In genomic region chr10:82697305-82697898, GRCm38 (mm10) we compare ENCODE assay signal across 10 mouse cellular contexts. TPM values are rescaled to one million over a fixed set of nuclear protein-coding genes. Genes with fewer than 3 reads are reported as not detected.
DNase-seq lines count a peak whose midpoint lies in the region; ATAC-seq and TF ChIP-seq lines count a peak whose summit lies in the region.
"Had no signal": no experiment of that assay in that cellular context is flagged by ENCODE, and none has a peak within 500 bp of the region (broad histone marks: within the 10 kb centered on the region; RNA-seq: fewer than 3 reads in every experiment).

No protein-coding gene starts in this region.

- no peak overlapping the region for H3K9ac ChIP-seq in liver, adult 2 months (ENCODE audit: low read depth, low read length)
- H3K9ac ChIP-seq in liver, embryonic 11.5 days (ENCODE audit: low read depth, low read length) = no peak overlapping the region
- H3K9ac ChIP-seq in liver, embryonic 13.5 days = no peak overlapping the region
- H3K9ac ChIP-seq: embryonic facial prominence, embryonic 13.5 days had no signal

- H3K36me3 ChIP-seq in liver, adult 2 months (ENCODE audit: control insufficient read depth, insufficient read depth, low read length) = peaks cover 5% of the 10 kb centered on the region; the same call in 1 of the 2 replicates
- 0 out of 2 replicates have a peak, but pooled peaks cover 2% of the 10 kb centered on the region for H3K36me3 ChIP-seq in liver, embryonic 11.5 days (ENCODE audit: control insufficient read depth, insufficient read depth, low read length)
- H3K36me3 ChIP-seq in liver, embryonic 13.5 days = 0 out of 2 replicates have a peak, but pooled peaks cover 5% of the 10 kb centered on the region
- H3K36me3 ChIP-seq: hindbrain, embryonic 10.5 days had no signal

- no peaks in the 10 kb centered on the region for H3K9me3 ChIP-seq in liver, embryonic 11.5 days (ENCODE audit: control insufficient read depth, low read length)
- no peaks in the 10 kb centered on the region for H3K9me3 ChIP-seq in liver, embryonic 13.5 days (replicated peaks)
- H3K9me3 ChIP-seq: embryonic facial prominence, embryonic 13.5 days; hindbrain, embryonic 10.5 days; limb, embryonic 10.5 days had no signal

- WGBS in liver, adult 2 months = 80% methylated on average over 3 of the region's 3 CpGs
- WGBS in liver, embryonic 11.5 days = 66% methylated on average over 3 of the region's 3 CpGs
- 50% methylated on average over 3 of the region's 3 CpGs for WGBS in liver, embryonic 13.5 days (ENCODE audit: insufficient replicate concordance)

- H3K79me2 ChIP-seq in liver, adult 2 months (ENCODE audit: control insufficient read depth, insufficient read depth, low read length) = peaks cover 10% of the 10 kb centered on the region; the same call in 1 of the 2 replicates

- TF ChIP-seq CTCF in liver, adult 2 months (IDR thresholded peaks at IDR 0.05; ENCODE audit: low read depth, low read length) = no peak

- TF ChIP-seq POLR2A in liver, adult 2 months (IDR thresholded peaks at IDR 0.05; ENCODE audit: extremely low read depth, insufficient read depth, low read length) = no peak

- no peak overlapping the region for H3K4me2 ChIP-seq in liver, embryonic 11.5 days
- H3K4me2 ChIP-seq in liver, embryonic 13.5 days = no peak overlapping the region
- H3K4me2 ChIP-seq: embryonic facial prominence, embryonic 13.5 days had no signal

- no peak for ATAC-seq in liver, embryonic 11.5 days (replicated peaks; ENCODE audit: low FRiP score)
- no peak for ATAC-seq in liver, embryonic 13.5 days (ENCODE audit: low read depth)
- ATAC-seq in neutrophil, adult 5-6 weeks (ENCODE audit: extremely low read depth, insufficient number of reproducible peaks, low FRiP score, poor library complexity, severe bottlenecking) = peak; percentile 83

- H3K4me1 ChIP-seq in liver, adult 2 months (ENCODE audit: control insufficient read depth, insufficient read depth, low read length) = peaks cover 3% of the 10 kb centered on the region
- H3K4me1 ChIP-seq in liver, embryonic 11.5 days (replicated peaks; ENCODE audit: control insufficient read depth, insufficient read depth, low read length) = peaks cover 25% of the 10 kb centered on the region
- H3K4me1 ChIP-seq in liver, embryonic 13.5 days (replicated peaks) = peaks cover 39% of the 10 kb centered on the region

- no peak overlapping the region for H3K4me3 ChIP-seq in liver, adult 2 months (ENCODE audit: insufficient read depth, low read depth, low read length)
- H3K4me3 ChIP-seq in liver, embryonic 11.5 days (ENCODE audit: low read depth, low read length) = no peak overlapping the region
- H3K4me3 ChIP-seq in liver, embryonic 13.5 days (replicated peaks) = no peak overlapping the region
- H3K4me3 ChIP-seq: embryonic facial prominence, embryonic 13.5 days; limb, embryonic 10.5 days had no signal

- H3K27me3 ChIP-seq in liver, adult 2 months (ENCODE audit: control insufficient read depth, insufficient read depth, low read length) = no peaks in the 10 kb centered on the region
- no peaks in the 10 kb centered on the region for H3K27me3 ChIP-seq in liver, embryonic 11.5 days (replicated peaks; ENCODE audit: control insufficient read depth, insufficient read depth, low read length)
- H3K27me3 ChIP-seq in liver, embryonic 13.5 days = no peaks in the 10 kb centered on the region
- H3K27me3 ChIP-seq: embryonic facial prominence, embryonic 13.5 days had no signal

- no peak overlapping the region for H3K27ac ChIP-seq in liver, adult 2 months (replicated peaks; ENCODE audit: insufficient read depth, low read depth, low read length)
- H3K27ac ChIP-seq in liver, embryonic 11.5 days (ENCODE audit: low read depth, low read length) = no peak overlapping the region
- no peak overlapping the region for H3K27ac ChIP-seq in liver, embryonic 13.5 days
- H3K27ac ChIP-seq: embryonic facial prominence, embryonic 13.5 days; hindbrain, embryonic 10.5 days; limb, embryonic 10.5 days had no signal

- peak; percentile 55 for DNase-seq in liver, adult 2 months (ENCODE audit: extremely low read depth, low read depth, low spot score)
- DNase-seq in liver, embryonic 11.5 days (ENCODE audit: low spot score) = no peak
- DNase-seq in T-cell, adult 2 months (ENCODE audit: low spot score) = peak; percentile 42
- DNase-seq in liver, embryonic 13.5 days = peak; percentile 3
- no peak for DNase-seq in cerebellum, adult 8-10 months
- DNase-seq in layer of hippocampus, postnatal 25 days (ENCODE audit: extremely low spot score in 1 of 2, low spot score in 1 of 2) = no peak

RNA-seq across cellular contexts. Expression of gene Hcfc2, which starts 1.4 kb away (rescaled TPM):
- total RNA-seq in liver, adult 2 months (2014; rRNA removed) = 10.0 and 12.2 TPM in 2 replicates
- polyA plus RNA-seq in liver, adult 2 months (2012; rRNA removed) = 4.4 and 5.6 TPM in 2 replicates
- polyA plus RNA-seq in liver, embryonic 11.5 days (2014; fragmentation: Nextera tagmentation; extraction: Ambion mirVana) = 23.1 and 24.0 TPM in 2 replicates
- 11.4 and 16.3 TPM in 2 replicates for polyA plus RNA-seq in liver, embryonic 13.5 days (2015; fragmentation: Nextera tagmentation; extraction: Ambion mirVana)
- total RNA-seq in neutrophil, adult 5-6 weeks (2017) = 34.3 and 37.1 TPM in 2 replicates
- total RNA-seq in layer of hippocampus, postnatal 25 days (2021) = 10 to 100 TPM; 46.3 to 53.0 TPM

RNA-seq across cellular contexts. Expression of gene Glt8d2, which starts 7.0 kb away (rescaled TPM):
- 0.18 and 0.34 TPM in 2 replicates for total RNA-seq in liver, adult 2 months (2014; rRNA removed)
- polyA plus RNA-seq in liver, adult 2 months (2012; rRNA removed) = not detected in 2 replicates
- 1.2 TPM in 2 replicates for polyA plus RNA-seq in liver, embryonic 11.5 days (2014; fragmentation: Nextera tagmentation; extraction: Ambion mirVana)
- 0.67 TPM in 2 replicates for polyA plus RNA-seq in liver, embryonic 13.5 days (2015; fragmentation: Nextera tagmentation; extraction: Ambion mirVana)
- 0.93 TPM in 1 of 2 replicates, not detected in the other for total RNA-seq in neutrophil, adult 5-6 weeks (2017)
- 10 to 100 TPM; 15.3 to 16.1 TPM for total RNA-seq in layer of hippocampus, postnatal 25 days (2021)

Comparison
In these comparisons a context has a peak if more than half of its experiments do, and no peak if none do; other contexts are left out.
1. DNase-seq: peak in liver, adult 2 months (single experiment), T-cell, adult 2 months (single experiment) and liver, embryonic 13.5 days (single experiment); none in liver, embryonic 11.5 days (single experiment), cerebellum, adult 8-10 months (single experiment) and layer of hippocampus, postnatal 25 days (0 of 2).